Mouse (Mus musculus): ENCODE data around the gene Olfr1408. TPM values are rescaled to one million over a fixed set of nuclear protein-coding genes. Genes with fewer than 3 reads are reported as not detected.

Gene Olfr1408
- not detected in 2 replicates for polyA plus RNA-seq (2014; fragmentation: Nextera tagmentation; extraction: Ambion mirVana)

- 56% methylated on average over 2 of the region's 2 CpGs for WGBS
- Histone ChIP-seq H3K27me3 (replicated peaks; ENCODE audit: control insufficient read depth, insufficient read depth, low read length) (no peaks in the 10 kb centered on the region), H3K9me3 (replicated peaks; ENCODE audit: control insufficient read depth, low read length) (no peaks in the 10 kb centered on the region), H3K27ac (ENCODE audit: low read depth, low read length) (no peak within 1 kb of the TSS), H3K4me1 (ENCODE audit: control insufficient read depth, insufficient read depth, low read length) (no peaks in the 10 kb centered on the region), H3K4me2 (ENCODE audit: low read length) (no peak within 1 kb of the TSS), H3K9ac (ENCODE audit: low read length) (no peak within 1 kb of the TSS), H3K4me3 (ENCODE audit: low read depth, low read length) (no peak within 1 kb of the TSS), H3K36me3 (ENCODE audit: control insufficient read depth, insufficient read depth, low read length) (no peaks in the 10 kb centered on the region)
- ATAC-seq: no peak
- DNase-seq (ENCODE audit: low spot score): no peak
Observed at GRCm38 (mm10) chr1:173137274-173137673, at the start of gene Olfr1408. Olfr1408 (minus strand) TSS chr1:173137374.

DNA sequence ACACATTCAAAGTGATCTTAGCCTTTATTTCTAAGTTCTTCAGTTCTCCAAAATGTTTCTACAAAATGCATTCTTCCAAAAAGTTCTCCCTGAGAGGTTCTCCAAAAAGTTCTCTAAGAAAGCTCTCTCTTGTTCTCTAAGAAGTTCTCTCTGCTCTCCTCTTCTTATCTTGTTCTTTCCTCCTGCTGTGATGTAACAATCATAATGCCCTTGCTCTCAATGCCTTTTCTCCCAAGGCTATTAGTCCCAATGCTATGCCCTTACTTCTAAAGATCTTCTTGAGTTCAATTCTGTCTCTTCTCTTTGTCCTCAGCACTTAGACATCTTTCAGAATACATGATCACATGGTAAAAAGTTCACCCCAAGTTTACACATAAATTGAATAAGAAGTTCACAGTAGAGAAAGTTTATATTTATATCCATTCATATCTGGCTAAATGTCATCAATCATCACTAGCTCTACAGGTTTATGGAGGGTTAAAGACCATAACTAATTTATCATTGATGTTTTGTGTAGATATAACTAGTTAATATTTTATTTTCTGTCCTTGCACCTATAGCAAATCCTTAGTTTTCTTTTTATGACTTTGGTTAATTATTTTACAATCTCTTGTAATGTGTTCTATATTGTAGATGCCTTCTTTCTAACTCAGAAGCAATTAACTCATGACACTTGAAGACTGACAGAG lies 37.1 kb upstream of the Olfr1408 start:
- H3K4me2 ChIP-seq (ENCODE audit: low read length): no peak overlapping the region
- no peaks in the 10 kb centered on the region for H3K36me3 ChIP-seq (ENCODE audit: control insufficient read depth, insufficient read depth, low read length)
- no peak overlapping the region for H3K27ac ChIP-seq (ENCODE audit: low read depth, low read length)
- no peak overlapping the region for H3K4me3 ChIP-seq (ENCODE audit: low read depth, low read length)
- DNase-seq (ENCODE audit: low spot score) (no peak), ATAC-seq (no peak)
- H3K9ac ChIP-seq (ENCODE audit: low read length): no peak overlapping the region
- H3K27me3 ChIP-seq (replicated peaks; ENCODE audit: control insufficient read depth, insufficient read depth, low read length): no peaks in the 10 kb centered on the region
- H3K9me3 ChIP-seq (replicated peaks; ENCODE audit: control insufficient read depth, low read length): no peaks in the 10 kb centered on the region
- H3K4me1 ChIP-seq (ENCODE audit: control insufficient read depth, insufficient read depth, low read length): no peaks in the 10 kb centered on the region

Other genes with a start within 250 kb of the Olfr1408 start
- not detected in 2 replicates for gene Apcs, start 242.3 kb downstream of the Olfr1408 start, polyA plus RNA-seq (2014; fragmentation: Nextera tagmentation; extraction: Ambion mirVana)
- gene Olfr16, start 187.0 kb downstream of the Olfr1408 start, polyA plus RNA-seq (2014; fragmentation: Nextera tagmentation; extraction: Ambion mirVana): not detected in 2 replicates
- gene Olfr1406, start 53.3 kb upstream of the Olfr1408 start, polyA plus RNA-seq (2014; fragmentation: Nextera tagmentation; extraction: Ambion mirVana): not detected in 2 replicates
- gene Olfr218, start 60.4 kb upstream of the Olfr1408 start, polyA plus RNA-seq (2014; fragmentation: Nextera tagmentation; extraction: Ambion mirVana): not detected in 2 replicates
- gene Olfr1404, start 75.0 kb upstream of the Olfr1408 start, polyA plus RNA-seq (2014; fragmentation: Nextera tagmentation; extraction: Ambion mirVana): not detected in 2 replicates
- gene Fcer1a, start 89.8 kb upstream of the Olfr1408 start, polyA plus RNA-seq (2014; fragmentation: Nextera tagmentation; extraction: Ambion mirVana): not detected in 2 replicates
- gene Olfr418, start 128.6 kb upstream of the Olfr1408 start, polyA plus RNA-seq (2014; fragmentation: Nextera tagmentation; extraction: Ambion mirVana): not detected in 2 replicates
- gene Mptx2, start 140.4 kb upstream of the Olfr1408 start, polyA plus RNA-seq (2014; fragmentation: Nextera tagmentation; extraction: Ambion mirVana): not detected in 2 replicates
- gene Ackr1, start 196.4 kb upstream of the Olfr1408 start, polyA plus RNA-seq (2014; fragmentation: Nextera tagmentation; extraction: Ambion mirVana): 10.5 and 12.0 TPM in 2 replicates
- gene Aim2, start 213.5 kb upstream of the Olfr1408 start, polyA plus RNA-seq (2014; fragmentation: Nextera tagmentation; extraction: Ambion mirVana): 2.3 and 4.0 TPM in 2 replicates
- 59.8 and 77.6 TPM in 2 replicates for gene Cadm3, start 230.3 kb upstream of the Olfr1408 start, polyA plus RNA-seq (2014; fragmentation: Nextera tagmentation; extraction: Ambion mirVana)